Mouse (Mus musculus) lung, embryonic 14.5 days (tissue): ENCODE results near the gene Ccdc169. TPM values are rescaled to one million over a fixed set of nuclear protein-coding genes. Genes with fewer than 3 reads are reported as not detected.

Experiments used
- ATAC-seq: fragments of 200-750 bp; cut with Nextera tagmentation; 2 replicates; pipeline ENCODE4 v1.8.0; 2017; ENCODE audit warnings: mild to moderate bottlenecking, moderate TSS enrichment, moderate library complexity; ENCODE audit not compliant: insufficient read depth
- DNase-seq: peaks from one replicate; pipeline ENCODE4 v3.0.0-alpha.2; 2015
- H3K27ac ChIP-seq: fragments of 300-500 bp; sonication (generic); 2 replicates; pipeline ENCODE4 v1.5.1; 2014; ENCODE audit warnings: low read depth, mild to moderate bottlenecking, moderate library complexity
- H3K27me3 ChIP-seq: fragments of 300-500 bp; sonication (generic); 2 replicates; pipeline ENCODE4 v1.6.1; 2014; ENCODE audit warnings: low read length, control low read depth; ENCODE audit not compliant: insufficient read depth
- H3K36me3 ChIP-seq: fragments of 300-500 bp; sonication (generic); 2 replicates; pipeline ENCODE4 v1.6.1; 2014; ENCODE audit warnings: control low read depth; ENCODE audit not compliant: insufficient read depth
- H3K4me1 ChIP-seq: fragments of 300-500 bp; sonication (generic); 2 replicates; pipeline ENCODE4 v1.6.1; 2014; ENCODE audit warnings: antibody characterized with exemption, control low read depth; ENCODE audit not compliant: insufficient read depth
- H3K4me2 ChIP-seq: fragments of 300-500 bp; sonication (generic); 2 replicates; pipeline ENCODE4 v1.6.1; 2014; ENCODE audit warnings: mild to moderate bottlenecking
- H3K4me3 ChIP-seq: fragments of 300-500 bp; sonication (generic); 2 replicates; pipeline ENCODE4 v1.5.1; 2014; ENCODE audit warnings: low read depth, low read length
- H3K9ac ChIP-seq: fragments of 300-500 bp; sonication (generic); 2 replicates; pipeline ENCODE4 v1.6.1; 2014
- H3K9me3 ChIP-seq: fragments of 300-500 bp; sonication (generic); 2 replicates; pipeline ENCODE4 v1.6.1; 2016; ENCODE audit warnings: low read depth, low read length, control low read depth
- CTCF ChIP-seq: IDR thresholded peaks from 2 replicates; pipeline ENCODE4 v1.5.1; 2016; ENCODE audit warnings: antibody characterized with exemption, low read depth
- WGBS: fragments of 180-500 bp; shearing (Covaris S2); extraction: QIAGEN DNeasy Blood & Tissue Kit; methylation state at CpG from one replicate; pipeline ENCODE4 v1.1.7; 2014; 5-methylcytosine and 5-hydroxymethylcytosine counted together
- polyA plus RNA-seq: library from polyadenylated mRNA; unstranded; fragments of >200 nt; fragmentation: Nextera tagmentation; extraction: Ambion mirVana; gene quantifications from 2 replicates; pipeline ENCODE4 v1.2.1, GENCODE M21; 2014

Ccdc169 gene
- polyA plus RNA-seq, 1 experiment from 2014 or later: not detected

DNA sequence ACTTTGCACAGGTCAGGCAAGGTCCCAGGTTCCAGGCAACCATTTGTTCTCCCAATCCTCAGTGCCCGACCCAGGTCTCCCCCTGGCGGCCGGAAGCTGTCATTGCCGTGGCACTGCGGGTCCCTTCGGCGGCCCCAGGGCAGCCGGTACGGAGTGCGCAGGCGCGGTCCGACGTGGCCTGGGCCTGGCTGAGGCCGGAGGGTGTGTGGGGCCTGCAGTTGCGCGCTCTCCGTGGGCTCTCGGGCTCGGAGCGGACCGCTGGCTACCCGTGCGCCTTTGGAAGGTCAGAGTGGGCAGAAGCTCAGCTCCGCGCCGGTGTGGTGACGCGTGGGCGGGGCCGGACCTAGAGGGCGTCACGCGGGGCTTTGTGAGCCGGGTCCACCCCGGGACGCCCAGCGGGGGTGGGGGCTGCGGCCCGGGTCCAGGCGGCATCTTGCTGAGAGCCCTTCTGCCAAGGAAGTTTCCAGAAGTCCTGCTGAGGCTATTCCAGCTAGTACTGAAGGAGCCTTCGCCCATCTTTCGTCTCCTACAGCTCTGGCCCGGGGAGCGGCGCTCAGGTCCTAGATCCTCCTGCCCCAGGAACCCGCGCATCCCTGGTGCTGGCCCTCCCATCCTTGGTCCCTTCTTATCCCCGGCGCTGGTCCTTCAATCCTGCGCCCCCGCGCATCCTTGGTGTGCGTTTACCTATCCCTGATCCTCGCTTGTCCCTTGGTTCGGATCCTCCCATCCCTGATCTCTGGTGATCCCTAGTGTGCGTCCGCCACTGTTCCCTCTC is 25.0 kb upstream of the Ccdc169 start, which contains the start of gene Spg20:
Spg20 (plus strand) TSS at position 174 of the 775 bp plus-strand sequence.
- Histone ChIP-seq H3K27me3 (no peaks in the 10 kb centered on the region), H3K4me1 (0 out of 2 replicates have a peak, but pooled peaks cover 7% of the 10 kb centered on the region), H3K9me3 (no peaks in the 10 kb centered on the region), H3K36me3 (peaks cover 6% of the 10 kb centered on the region), H3K27ac (peak within 1 kb of the TSS; percentile 91), H3K4me2 (peak within 1 kb of the TSS; percentile 77), H3K4me3 (peak within 1 kb of the TSS; percentile 88), H3K9ac (peak within 1 kb of the TSS; percentile 97)
- WGBS: 1% methylated on average over 56 of the region's 58 CpGs
- peak; percentile 90 for TF ChIP-seq CTCF
- DNase-seq (peak; percentile 96), ATAC-seq (peak; percentile 96)

DNA sequence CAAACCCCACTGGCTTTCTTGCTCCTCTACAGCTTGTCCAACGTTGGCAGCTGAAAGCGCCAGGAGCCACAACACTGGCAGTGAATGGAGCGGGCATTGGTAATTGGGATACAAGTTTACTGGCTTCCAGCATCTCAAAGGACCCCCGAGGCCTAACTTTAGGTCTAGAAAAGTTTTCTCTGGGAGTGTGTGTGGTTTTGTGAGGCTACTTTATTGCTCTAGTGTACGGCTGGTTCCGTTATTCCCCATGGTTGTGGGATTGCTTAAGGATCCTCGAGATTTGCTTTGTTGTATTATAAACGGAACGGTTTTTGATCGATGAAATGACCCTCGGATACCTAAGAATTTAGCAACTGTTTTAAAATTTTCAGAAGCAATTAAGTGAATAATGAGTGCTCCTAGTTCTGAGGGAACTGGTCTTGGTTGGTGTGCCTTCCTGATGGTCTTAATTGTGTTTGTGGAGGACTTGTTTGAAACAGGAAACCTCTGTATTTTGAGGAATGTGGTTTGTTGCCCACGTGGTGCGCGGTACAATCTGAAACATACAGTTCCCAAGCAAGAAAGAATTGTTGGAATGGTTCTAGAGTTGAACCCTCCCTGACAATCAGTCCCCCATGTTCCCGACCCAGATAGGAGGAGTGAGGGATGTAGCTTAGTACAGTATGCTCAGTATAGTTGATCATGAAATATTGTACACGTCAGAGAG is 24.3 kb upstream of the Ccdc169 start:
- peaks cover 13% of the 10 kb centered on the region for H3K36me3 ChIP-seq
- H3K27me3 ChIP-seq: no peaks in the 10 kb centered on the region
- H3K9me3 ChIP-seq: no peaks in the 10 kb centered on the region
- peak overlapping the region; percentile 77 for H3K4me2 ChIP-seq
- peak overlapping the region; percentile 97 for H3K9ac ChIP-seq
- H3K4me1 ChIP-seq: 0 out of 2 replicates have a peak, but pooled peaks cover 7% of the 10 kb centered on the region
- peak overlapping the region; percentile 88 for H3K4me3 ChIP-seq
- WGBS: 22% methylated on average over 16 of the region's 16 CpGs
- peak; percentile 35; the same call in 1 of the 2 replicates for ATAC-seq
- TF ChIP-seq CTCF: no peak
- peak; percentile 67 for DNase-seq
- H3K27ac ChIP-seq: peak overlapping the region; percentile 91

DNA sequence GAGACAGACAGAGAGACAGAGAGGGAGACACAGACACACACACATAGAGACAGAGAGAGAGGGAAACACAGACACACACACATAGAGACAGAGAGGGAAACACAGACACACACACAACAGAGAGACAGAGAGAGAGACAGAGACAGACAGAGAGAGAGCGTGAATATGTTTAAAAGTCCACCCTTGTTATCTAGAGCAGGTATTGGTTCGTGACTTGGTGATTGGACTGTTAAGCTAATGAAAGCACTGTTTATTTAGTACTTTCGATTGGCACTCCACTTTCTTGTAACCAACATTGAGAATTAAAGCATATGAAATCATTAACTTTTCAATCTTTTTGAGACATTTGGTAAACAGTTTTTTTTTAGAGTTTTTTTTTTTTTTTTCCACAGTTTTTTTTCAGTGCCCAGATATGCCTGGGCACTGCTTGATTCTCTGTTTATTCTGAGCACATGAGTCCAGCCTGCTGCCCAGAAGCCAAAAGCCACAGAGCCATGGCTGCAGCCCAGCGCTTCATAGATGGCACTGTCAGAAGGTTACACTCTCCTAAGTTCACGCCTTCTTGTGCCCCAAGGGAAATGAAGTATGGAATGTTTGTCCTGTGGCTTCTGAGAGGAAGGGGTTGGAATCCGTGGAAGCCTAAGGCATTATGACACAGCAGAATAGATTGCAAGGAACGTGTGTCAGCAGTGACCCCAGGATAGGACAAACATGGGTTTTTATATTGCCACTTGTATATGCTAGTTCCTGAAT is 22.6 kb upstream of the Ccdc169 start:
- Histone ChIP-seq H3K4me2 (no peak overlapping the region), H3K9ac (no peak overlapping the region), H3K9me3 (no peaks in the 10 kb centered on the region), H3K4me1 (0 out of 2 replicates have a peak, but pooled peaks cover 7% of the 10 kb centered on the region), H3K4me3 (no peak overlapping the region), H3K27me3 (no peaks in the 10 kb centered on the region), H3K36me3 (peaks cover 29% of the 10 kb centered on the region), H3K27ac (no peak overlapping the region)
- no peak for TF ChIP-seq CTCF
- WGBS: 45% methylated on average over 7 of the region's 7 CpGs
- ATAC-seq (no peak), DNase-seq (peak; percentile 17)

DNA sequence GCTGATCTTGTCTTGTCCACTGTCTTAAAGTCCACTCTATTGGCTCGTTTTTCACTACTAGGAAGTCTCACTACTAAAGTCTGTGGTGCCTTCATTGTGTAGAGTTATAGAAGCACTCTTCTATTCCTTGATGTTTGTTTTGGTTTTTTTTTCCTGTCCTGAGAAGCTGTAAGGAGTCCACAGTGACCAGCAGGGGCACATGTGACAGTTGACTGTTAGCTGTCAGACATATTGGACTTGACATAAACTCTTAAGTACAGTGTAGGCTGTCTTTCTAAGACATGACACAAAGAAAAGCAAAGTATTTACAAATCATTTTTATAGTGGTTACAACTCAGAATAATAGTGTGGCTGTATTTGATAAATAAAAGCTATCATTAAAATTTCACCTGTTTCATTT is 22.1 kb upstream of the Ccdc169 start:
- DNase-seq (no peak), ATAC-seq (no peak)
- no peak overlapping the region for H3K9ac ChIP-seq
- peaks cover 32% of the 10 kb centered on the region for H3K36me3 ChIP-seq
- no peak for TF ChIP-seq CTCF
- H3K4me2 ChIP-seq: no peak overlapping the region
- 0 out of 2 replicates have a peak, but pooled peaks cover 7% of the 10 kb centered on the region for H3K4me1 ChIP-seq
- 46% methylated on average over 1 of the region's 1 CpGs for WGBS
- H3K4me3 ChIP-seq: no peak overlapping the region
- no peak overlapping the region for H3K27ac ChIP-seq
- H3K27me3 ChIP-seq: no peaks in the 10 kb centered on the region
- H3K9me3 ChIP-seq: no peaks in the 10 kb centered on the region

DNA sequence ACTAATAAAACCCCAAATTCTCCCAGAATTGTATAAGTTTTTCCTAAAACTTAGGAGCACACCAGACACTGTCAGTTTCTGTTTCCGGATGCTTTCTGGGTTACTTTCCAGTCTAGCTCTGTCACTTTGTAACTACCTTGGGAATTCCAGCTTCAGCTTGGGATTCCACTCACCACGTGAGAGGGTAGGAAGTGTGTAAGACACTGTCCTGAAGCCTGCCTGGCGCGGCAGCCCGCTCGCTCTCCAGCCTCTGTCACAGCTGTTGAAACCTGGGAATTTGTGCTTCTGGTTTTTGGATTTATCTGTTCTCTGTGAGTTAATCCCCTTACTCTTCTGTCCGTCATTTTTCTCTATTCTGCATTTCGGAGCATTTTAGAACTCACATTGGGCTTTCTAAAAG is 21.1 kb upstream of the Ccdc169 start:
- Histone ChIP-seq H3K9ac (no peak overlapping the region), H3K4me3 (no peak overlapping the region), H3K9me3 (no peaks in the 10 kb centered on the region), H3K4me2 (no peak overlapping the region), H3K27ac (no peak overlapping the region), H3K4me1 (0 out of 2 replicates have a peak, but pooled peaks cover 7% of the 10 kb centered on the region), H3K27me3 (no peaks in the 10 kb centered on the region), H3K36me3 (peaks cover 40% of the 10 kb centered on the region)
- WGBS: 82% methylated on average over 8 of the region's 8 CpGs
- DNase-seq (no peak), ATAC-seq (no peak)
- TF ChIP-seq CTCF: no peak

DNA sequence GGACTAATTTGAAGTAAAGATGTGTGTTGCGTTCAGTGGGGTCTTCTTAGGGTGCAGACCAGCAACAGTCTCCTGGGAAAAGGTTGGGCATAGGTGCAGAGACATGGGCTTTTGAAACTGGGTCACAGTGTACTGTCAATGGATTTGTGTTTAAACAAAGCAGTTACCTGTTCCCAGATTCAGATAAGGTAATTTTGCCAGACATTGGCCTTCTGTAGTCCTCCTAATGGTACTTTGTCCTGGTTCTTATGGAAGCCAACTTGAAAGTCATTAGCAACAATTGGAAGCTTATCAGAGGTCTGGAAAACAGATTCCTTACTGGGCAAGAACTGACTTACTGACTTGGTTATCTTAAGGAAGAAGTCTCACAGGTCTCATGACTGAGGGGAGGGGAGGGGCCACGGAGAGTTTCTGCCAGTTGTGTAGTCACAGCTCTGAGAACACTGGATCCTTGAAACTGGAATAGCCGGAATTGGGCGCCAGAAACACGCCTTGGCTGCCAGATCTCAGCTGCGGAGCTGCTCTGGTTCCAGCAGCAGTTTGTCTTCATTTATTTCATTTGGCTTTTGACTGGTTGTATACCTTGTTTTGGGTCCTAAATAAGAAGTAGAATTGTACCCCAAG is 17.8 kb upstream of the Ccdc169 start:
- no peaks in the 10 kb centered on the region for H3K9me3 ChIP-seq
- no peak overlapping the region for H3K9ac ChIP-seq
- H3K4me1 ChIP-seq: 0 out of 2 replicates have a peak, but pooled peaks cover 4% of the 10 kb centered on the region
- TF ChIP-seq CTCF: no peak
- H3K4me3 ChIP-seq: no peak overlapping the region
- WGBS: 79% methylated on average over 6 of the region's 6 CpGs
- H3K36me3 ChIP-seq: peaks cover 71% of the 10 kb centered on the region
- no peak overlapping the region for H3K4me2 ChIP-seq
- no peak for DNase-seq
- no peak for ATAC-seq
- H3K27me3 ChIP-seq: no peaks in the 10 kb centered on the region
- no peak overlapping the region for H3K27ac ChIP-seq
